Comparison of ENCODE assay signal across 20 mouse cellular contexts in genomic region chr4:52530636-52531035, GRCm38 (mm10). TPM values are rescaled to one million over a fixed set of nuclear protein-coding genes. Genes with fewer than 3 reads are reported as not detected.
"Had no signal": no experiment of that assay in that cellular context is flagged by ENCODE, and none has a peak within 500 bp of the region (broad histone marks: within the 10 kb centered on the region; RNA-seq: fewer than 3 reads in every experiment).

No protein-coding gene starts in this region.

- DNase-seq: liver, postnatal 0 days; lung, adult 2 months; lung, postnatal 14 days; lung, postnatal 36 days; right cerebral cortex, postnatal 25 days; right cerebral cortex, postnatal 4 days; spleen, adult 18-20 months; thymus, adult 2 months; thymus, postnatal 25 days; thymus, postnatal 4 days had no signal

- H3K27ac ChIP-seq: lung, embryonic 15.5 days; macrophage; midbrain, embryonic 13.5 days; midbrain, embryonic 15.5 days; neural tube, embryonic 12.5 days had no signal

- H3K4me3 ChIP-seq: lung, embryonic 15.5 days; megakaryocyte, embryonic 14.5 days; midbrain, embryonic 13.5 days; midbrain, embryonic 15.5 days; neural tube, embryonic 12.5 days had no signal

RNA-seq across cellular contexts. Expression of gene Vma21-ps, which starts 33.6 kb away (rescaled TPM):
- total RNA-seq: megakaryocyte progenitor cell, adult 5-6 weeks; midbrain, postnatal 0 days; monocyte, adult 5-6 weeks; neutrophil, adult 5-6 weeks had no signal
